Mouse (Mus musculus) intestine, embryonic 15.5 days (tissue): Measurements from ENCODE around the gene Cox7a1. TPM values are rescaled to one million over a fixed set of nuclear protein-coding genes. Genes with fewer than 3 reads are reported as not detected.
"Not testable (repeated sequence)": the region's sequence is repeated elsewhere in the genome, so short reads cannot be mapped to it uniquely, and the experiment has no call there.

ENCODE experiments used
- ATAC-seq: fragments of 200-750 bp; cut with Nextera tagmentation; 2 replicates; pipeline ENCODE4 v1.8.0; 2017; ENCODE audit warnings: moderate TSS enrichment, moderate library complexity
- H3K27ac ChIP-seq: fragments of 300-500 bp; sonication (generic); 2 replicates; pipeline ENCODE4 v1.5.1; 2015; ENCODE audit warnings: mild to moderate bottlenecking, inconsistent platforms
- H3K27me3 ChIP-seq: fragments of 300-500 bp; sonication (generic); replicated peaks from 2 replicates; pipeline ENCODE4 v1.6.1; 2015; ENCODE audit warnings: inconsistent platforms
- H3K36me3 ChIP-seq: fragments of 300-500 bp; sonication (generic); 2 replicates; pipeline ENCODE4 v1.6.1; 2015; ENCODE audit warnings: inconsistent platforms
- H3K4me1 ChIP-seq: fragments of 300-500 bp; sonication (generic); replicated peaks from 2 replicates; pipeline ENCODE4 v1.6.1; 2015; ENCODE audit warnings: inconsistent platforms
- H3K4me2 ChIP-seq: fragments of 300-500 bp; sonication (generic); replicated peaks from 2 replicates; pipeline ENCODE4 v1.6.1; 2015; ENCODE audit warnings: mild to moderate bottlenecking, inconsistent platforms
- H3K4me3 ChIP-seq: fragments of 300-500 bp; sonication (generic); replicated peaks from 2 replicates; pipeline ENCODE4 v1.5.1; 2015; ENCODE audit warnings: inconsistent platforms
- H3K9ac ChIP-seq: fragments of 300-500 bp; sonication (generic); 2 replicates; pipeline ENCODE4 v1.6.1; 2015; ENCODE audit warnings: inconsistent platforms
- H3K9me3 ChIP-seq: fragments of 300-500 bp; sonication (generic); 2 replicates; pipeline ENCODE4 v1.6.1; 2016; ENCODE audit warnings: inconsistent platforms
- WGBS: fragments of 180-500 bp; shearing (Covaris S2); methylation state at CpG from one replicate; pipeline ENCODE4 v1.1.7; 2015; 5-methylcytosine and 5-hydroxymethylcytosine counted together
- polyA plus RNA-seq: library from polyadenylated mRNA; unstranded; fragments of >200 nt; fragmentation: Nextera tagmentation; extraction: Ambion mirVana; gene quantifications from 2 replicates; pipeline ENCODE4 v1.2.1, GENCODE M21; 2015

Cox7a1 gene
- polyA plus RNA-seq, 1 experiment from 2014 or later: 30.7 TPM

DNA sequence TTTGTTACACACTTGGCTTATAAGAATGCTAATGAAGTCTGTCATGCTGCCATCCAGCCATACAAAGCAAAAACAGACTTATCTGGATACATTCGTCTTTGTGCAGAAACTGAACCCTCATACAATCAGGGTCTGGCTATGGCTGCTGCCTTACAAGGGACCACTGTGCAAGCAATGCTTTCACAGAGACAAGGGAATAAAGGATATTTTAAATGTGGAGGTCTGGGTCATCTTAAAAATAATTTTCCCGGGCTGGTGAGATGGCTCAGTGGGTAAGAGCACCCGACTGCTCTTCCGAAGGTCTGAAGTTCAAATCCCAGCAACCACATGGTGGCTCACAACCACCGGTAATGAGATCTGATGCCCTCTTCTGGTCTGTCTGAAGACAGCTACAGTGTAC, 22.4 kb downstream of the Cox7a1 start:
- H3K9me3 ChIP-seq: not testable (repeated sequence)
- 52% methylated on average over 5 of the region's 5 CpGs for WGBS

DNA sequence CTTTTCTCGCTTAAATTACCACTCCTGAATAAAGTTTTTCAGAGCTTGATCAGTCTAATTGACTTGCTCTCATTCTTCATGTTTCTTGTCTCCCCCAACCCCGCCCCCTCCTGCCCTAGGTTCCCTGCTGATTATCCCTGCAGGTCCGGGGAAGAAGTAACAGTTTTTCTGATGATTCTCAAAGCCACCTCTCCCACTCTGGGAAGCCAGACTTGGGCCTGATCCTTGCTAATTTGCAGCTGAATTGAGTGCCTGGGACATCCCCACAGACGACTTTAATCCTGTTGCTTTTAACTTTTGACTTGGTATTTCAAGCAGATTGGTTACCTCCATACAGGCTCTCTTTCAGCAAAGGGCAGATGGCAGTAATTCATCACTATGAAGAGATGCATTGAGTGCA, 27.1 kb downstream of the Cox7a1 start:
- Histone ChIP-seq H3K9me3 (no peaks in the 10 kb centered on the region), H3K9ac (no peak overlapping the region), H3K4me3 (no peak overlapping the region), H3K27me3 (no peaks in the 10 kb centered on the region), H3K4me1 (no peaks in the 10 kb centered on the region), H3K4me2 (no peak overlapping the region), H3K36me3 (no peaks in the 10 kb centered on the region), H3K27ac (no peak overlapping the region)
- no peak for ATAC-seq
- 36% methylated on average over 4 of the region's 4 CpGs for WGBS

More for the DNA sequence above, 22.4 kb downstream of the Cox7a1 start:
- not testable (repeated sequence) for H3K27me3 ChIP-seq, H3K4me1 ChIP-seq, H3K9ac ChIP-seq, H3K4me3 ChIP-seq, H3K4me2 ChIP-seq, H3K36me3 ChIP-seq, ATAC-seq, H3K27ac ChIP-seq

DNA sequence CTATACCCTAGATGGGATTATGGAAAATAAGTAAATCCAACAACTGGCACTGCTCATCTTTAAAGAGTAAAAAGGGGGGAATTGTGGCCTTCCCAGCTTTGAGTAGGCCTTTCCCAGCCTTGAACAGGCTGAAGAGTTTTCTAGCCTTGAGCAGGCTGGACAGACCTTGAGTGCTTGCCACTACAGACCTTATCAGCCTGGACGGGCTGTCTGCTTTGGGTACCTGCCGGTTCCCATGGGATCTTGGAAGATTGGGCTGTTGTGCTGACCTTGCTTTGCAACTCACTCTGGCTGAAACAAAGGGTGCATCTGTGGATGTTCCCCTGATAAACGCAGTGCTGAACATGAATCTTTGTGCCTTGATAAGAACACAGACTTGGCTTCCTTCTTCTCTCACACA, 29.9 kb downstream of the Cox7a1 start:
- no peaks in the 10 kb centered on the region for H3K4me1 ChIP-seq
- no peak overlapping the region for H3K27ac ChIP-seq
- no peaks in the 10 kb centered on the region for H3K9me3 ChIP-seq
- no peaks in the 10 kb centered on the region for H3K36me3 ChIP-seq
- H3K4me3 ChIP-seq: no peak overlapping the region
- no peak overlapping the region for H3K4me2 ChIP-seq
- H3K9ac ChIP-seq: no peak overlapping the region
- no peak for ATAC-seq
- WGBS: 79% methylated on average over 3 of the region's 3 CpGs
- H3K27me3 ChIP-seq: no peaks in the 10 kb centered on the region

DNA sequence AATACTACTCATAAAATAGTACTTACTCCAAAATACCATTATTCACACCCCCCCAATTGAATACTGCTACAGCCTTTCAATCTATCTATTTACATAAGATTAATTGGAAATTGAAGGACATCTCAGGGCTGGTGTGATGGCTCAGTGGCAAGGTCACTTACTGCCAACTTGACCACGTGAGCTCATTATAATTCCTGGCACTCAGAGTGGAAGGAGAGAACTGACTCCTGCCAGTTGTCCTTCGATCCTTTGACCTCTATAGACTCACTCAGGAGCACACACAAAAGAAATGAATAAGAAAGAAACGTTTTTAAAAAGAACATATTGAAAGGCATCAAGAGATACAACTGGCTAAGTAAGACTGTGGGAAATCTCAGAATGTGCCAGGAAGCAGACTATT, 31.9 kb downstream of the Cox7a1 start:
- Histone ChIP-seq H3K9ac (no peak overlapping the region), H3K4me3 (no peak overlapping the region), H3K9me3 (no peaks in the 10 kb centered on the region), H3K36me3 (no peaks in the 10 kb centered on the region), H3K4me2 (no peak overlapping the region), H3K4me1 (peaks cover 4% of the 10 kb centered on the region; the same call in 1 of the 2 replicates), H3K27ac (no peak overlapping the region), H3K27me3 (no peaks in the 10 kb centered on the region)
- ATAC-seq: no peak
- 90% methylated on average over 3 of the region's 3 CpGs for WGBS

DNA sequence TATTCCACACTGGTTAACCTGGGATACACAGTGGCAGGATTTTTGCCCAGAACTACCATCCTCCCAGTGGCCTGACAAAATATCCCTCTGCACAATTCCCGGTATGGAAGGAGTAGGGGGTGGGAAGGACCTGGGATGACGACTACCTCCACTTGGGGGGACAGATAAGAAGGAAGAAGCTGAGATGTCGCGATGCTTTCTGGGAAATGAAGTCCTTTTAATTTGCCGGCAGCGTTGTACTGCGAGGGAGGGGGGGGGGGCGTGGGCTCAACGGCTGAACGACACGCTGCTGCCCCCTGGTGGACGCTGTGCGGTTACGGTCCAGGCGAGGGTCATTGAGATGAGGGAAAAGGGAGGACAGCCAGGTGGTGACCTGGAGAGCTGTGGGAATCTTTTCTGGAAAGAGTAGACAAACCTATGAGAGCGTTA, 32.8 kb downstream of the Cox7a1 start:
- under 1% methylated on average over 16 of the region's 16 CpGs for WGBS
- peak; percentile 49 for ATAC-seq
- Histone ChIP-seq H3K36me3 (no peaks in the 10 kb centered on the region), H3K4me3 (no peak overlapping the region), H3K9ac (no peak overlapping the region), H3K27me3 (no peaks in the 10 kb centered on the region), H3K4me2 (peak overlapping the region; percentile 48), H3K4me1 (peaks cover 4% of the 10 kb centered on the region; the same call in 1 of the 2 replicates), H3K27ac (no peak overlapping the region), H3K9me3 (no peaks in the 10 kb centered on the region)

DNA sequence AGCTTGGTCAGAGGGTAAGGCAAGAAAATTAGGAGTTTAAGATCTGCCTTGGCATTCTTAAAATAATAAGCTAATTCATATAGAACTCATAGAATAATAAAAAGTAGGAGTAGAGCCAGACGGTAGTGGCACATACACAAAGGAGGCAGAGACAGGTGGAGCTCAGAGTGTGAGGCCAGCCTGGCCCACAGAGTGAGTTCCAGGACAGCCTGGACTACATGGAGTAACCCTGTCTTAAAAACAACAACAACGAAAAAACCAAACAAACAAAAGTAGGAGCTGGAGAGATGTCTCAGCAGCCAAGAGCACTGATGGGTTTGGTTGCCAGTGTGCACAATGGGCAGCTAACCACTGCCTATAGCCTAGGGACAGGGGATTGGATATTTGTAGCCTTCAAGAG, 33.3 kb downstream of the Cox7a1 start:
- ATAC-seq: 0 out of 2 replicates have a peak, but pooled peaks have one; percentile 4
- 68% methylated on average over 2 of the region's 2 CpGs for WGBS
- no peak overlapping the region for H3K27ac ChIP-seq

DNA sequence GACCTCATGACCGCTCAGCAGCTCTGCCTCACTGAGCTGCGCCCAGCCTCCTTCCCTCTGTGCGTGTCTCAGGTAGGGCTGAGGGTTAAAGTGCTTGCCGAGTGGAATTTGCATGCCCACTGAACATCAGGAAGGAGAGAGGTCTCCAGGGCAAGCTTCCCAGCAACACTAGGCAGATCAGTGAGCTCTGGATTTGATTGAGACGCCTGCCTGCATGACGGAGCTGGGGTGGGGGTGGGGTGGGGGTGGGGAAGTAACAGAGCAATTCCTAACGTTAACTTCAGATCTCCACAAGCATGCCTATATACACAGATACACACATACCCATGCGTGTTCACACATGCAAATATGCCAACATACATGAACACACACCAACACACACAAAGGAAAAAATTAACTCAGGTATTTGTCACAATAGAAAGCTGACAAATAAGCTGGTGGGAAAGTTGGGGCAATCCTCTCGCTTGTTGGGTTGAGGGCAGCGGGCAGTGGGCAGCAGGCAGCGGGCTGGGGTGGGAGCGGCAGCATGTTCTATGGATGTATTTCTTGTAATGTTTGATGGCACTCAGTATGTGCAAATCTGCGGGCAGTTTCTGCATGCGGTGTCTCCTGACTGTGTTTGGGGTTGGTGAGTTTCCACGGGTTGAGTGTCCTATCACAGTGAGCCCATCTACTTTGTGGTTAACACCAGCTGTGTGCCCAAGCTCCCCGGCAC, 35.5 kb downstream of the Cox7a1 start:
- peak; percentile 63 for ATAC-seq
- Histone ChIP-seq H3K27ac (no peak overlapping the region), H3K9ac (peak overlapping the region; percentile 37), H3K36me3 (peaks cover 9% of the 10 kb centered on the region; the same call in 1 of the 2 replicates), H3K4me3 (peak overlapping the region; percentile 41), H3K4me2 (peak overlapping the region; percentile 86), H3K4me1 (peaks cover 4% of the 10 kb centered on the region; the same call in 1 of the 2 replicates), H3K27me3 (no peaks in the 10 kb centered on the region), H3K9me3 (no peaks in the 10 kb centered on the region)
- WGBS: 3% methylated on average over 16 of the region's 16 CpGs

More for the DNA sequence above, 33.3 kb downstream of the Cox7a1 start:
- Histone ChIP-seq H3K4me2 (no peak overlapping the region), H3K9me3 (no peaks in the 10 kb centered on the region), H3K27me3 (no peaks in the 10 kb centered on the region), H3K9ac (no peak overlapping the region), H3K4me3 (no peak overlapping the region), H3K4me1 (peaks cover 4% of the 10 kb centered on the region; the same call in 1 of the 2 replicates), H3K36me3 (no peaks in the 10 kb centered on the region)

DNA sequence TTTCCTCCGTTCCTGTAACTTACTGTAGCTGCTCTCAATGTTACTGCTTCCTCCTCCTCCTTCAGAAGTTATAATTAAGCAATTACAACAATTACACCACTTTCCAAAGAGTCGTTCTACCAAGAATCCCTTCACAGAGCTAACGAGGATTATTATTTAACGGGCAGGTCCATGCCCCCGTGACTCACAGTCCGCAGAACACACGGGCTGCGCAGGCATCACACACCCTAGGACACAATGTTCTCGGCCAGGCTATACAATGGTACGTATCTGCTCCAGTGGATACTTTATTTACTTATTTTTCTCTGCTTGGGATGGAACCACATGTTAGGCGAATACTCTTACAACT, 36.0 kb downstream of the Cox7a1 start:
- H3K4me2 ChIP-seq: peak overlapping the region; percentile 86
- H3K9ac ChIP-seq: peak overlapping the region; percentile 37; the same call in 1 of the 2 replicates
- peak overlapping the region; percentile 41 for H3K4me3 ChIP-seq
- H3K27me3 ChIP-seq: no peaks in the 10 kb centered on the region
- no peak overlapping the region for H3K27ac ChIP-seq
- H3K9me3 ChIP-seq: no peaks in the 10 kb centered on the region
- 17% methylated on average over 11 of the region's 11 CpGs for WGBS
- peaks cover 4% of the 10 kb centered on the region; the same call in 1 of the 2 replicates for H3K4me1 ChIP-seq
- peaks cover 10% of the 10 kb centered on the region; the same call in 1 of the 2 replicates for H3K36me3 ChIP-seq
- ATAC-seq: 0 out of 2 replicates have a peak, but pooled peaks have one; percentile 37

DNA sequence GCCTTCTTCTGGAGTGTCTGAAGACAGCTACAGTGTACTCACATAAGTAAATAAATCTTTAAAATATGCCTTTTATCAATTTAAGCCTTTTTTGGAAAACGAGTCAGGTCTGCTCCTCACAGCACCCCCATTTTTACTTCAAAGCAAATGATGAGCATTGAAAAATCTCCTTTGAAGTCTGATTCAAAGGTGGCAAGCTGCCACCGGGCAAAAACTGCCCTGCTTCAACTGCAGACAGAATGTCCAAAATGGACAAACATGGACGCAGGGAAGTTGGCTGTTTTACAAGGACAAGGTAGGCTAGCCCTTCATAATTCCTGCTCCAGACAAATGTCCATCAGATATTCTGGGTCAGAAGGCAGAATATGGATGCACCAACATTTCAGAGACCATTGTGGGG, 37.5 kb downstream of the Cox7a1 start:
- 78% methylated on average over 3 of the region's 3 CpGs for WGBS
- Histone ChIP-seq H3K4me1 (peaks cover 4% of the 10 kb centered on the region; the same call in 1 of the 2 replicates), H3K4me2 (no peak overlapping the region), H3K27ac (no peak overlapping the region), H3K4me3 (no peak overlapping the region), H3K27me3 (no peaks in the 10 kb centered on the region), H3K9ac (no peak overlapping the region), H3K36me3 (peaks cover 14% of the 10 kb centered on the region), H3K9me3 (no peaks in the 10 kb centered on the region)
- no peak for ATAC-seq

DNA sequence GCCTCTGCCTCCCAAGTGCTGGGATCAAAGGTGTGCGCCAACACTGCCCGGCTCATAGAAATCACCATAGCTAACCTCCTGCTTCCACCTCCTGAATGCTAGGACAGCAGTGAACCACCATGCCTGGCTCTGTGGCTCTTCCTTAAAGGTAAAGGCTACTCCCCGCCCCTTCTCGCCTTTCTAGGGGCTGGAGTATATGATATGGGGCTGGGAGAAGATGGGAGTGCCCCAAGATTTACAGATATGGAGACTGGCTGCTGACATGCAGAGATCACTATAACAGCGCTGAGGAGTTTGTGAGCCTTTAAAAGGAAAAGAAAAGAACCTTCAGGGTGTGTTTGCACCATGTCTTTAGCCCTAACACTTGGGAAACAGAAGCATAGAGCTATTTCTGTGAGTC, 38.3 kb downstream of the Cox7a1 start:
- no peaks in the 10 kb centered on the region for H3K9me3 ChIP-seq
- no peak overlapping the region for H3K9ac ChIP-seq
- H3K4me1 ChIP-seq: peaks cover 4% of the 10 kb centered on the region; the same call in 1 of the 2 replicates
- WGBS: 89% methylated on average over 5 of the region's 5 CpGs
- no peak overlapping the region for H3K4me2 ChIP-seq
- H3K4me3 ChIP-seq: no peak overlapping the region
- H3K36me3 ChIP-seq: peaks cover 20% of the 10 kb centered on the region
- H3K27ac ChIP-seq: no peak overlapping the region
- no peak for ATAC-seq
- H3K27me3 ChIP-seq: no peaks in the 10 kb centered on the region

DNA sequence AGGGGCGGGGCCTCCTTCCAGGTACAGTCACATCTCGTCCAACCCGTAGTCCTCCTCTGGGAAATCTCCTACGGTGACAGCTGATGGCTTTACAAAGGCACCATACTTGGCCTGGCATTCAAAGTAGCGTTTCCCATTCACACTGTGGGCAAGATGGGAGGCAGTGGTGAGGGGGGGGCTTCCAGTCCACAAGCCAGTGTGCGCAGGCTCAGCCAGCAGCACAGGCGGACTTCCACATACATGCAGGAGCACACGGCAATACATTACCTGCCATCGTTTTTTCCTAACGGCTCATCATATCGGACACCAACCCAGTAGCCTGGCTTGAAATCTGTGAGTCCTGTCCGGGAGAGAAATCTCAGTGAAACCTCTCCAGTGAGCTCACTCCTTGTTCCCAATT, 40.3 kb downstream of the Cox7a1 start:
- Histone ChIP-seq H3K9ac (no peak overlapping the region), H3K4me1 (peaks cover 4% of the 10 kb centered on the region; the same call in 1 of the 2 replicates), H3K4me2 (no peak overlapping the region), H3K27me3 (no peaks in the 10 kb centered on the region), H3K4me3 (no peak overlapping the region), H3K36me3 (peaks cover 21% of the 10 kb centered on the region), H3K9me3 (no peaks in the 10 kb centered on the region), H3K27ac (no peak overlapping the region)
- no peak for ATAC-seq
- 94% methylated on average over 12 of the region's 12 CpGs for WGBS

DNA sequence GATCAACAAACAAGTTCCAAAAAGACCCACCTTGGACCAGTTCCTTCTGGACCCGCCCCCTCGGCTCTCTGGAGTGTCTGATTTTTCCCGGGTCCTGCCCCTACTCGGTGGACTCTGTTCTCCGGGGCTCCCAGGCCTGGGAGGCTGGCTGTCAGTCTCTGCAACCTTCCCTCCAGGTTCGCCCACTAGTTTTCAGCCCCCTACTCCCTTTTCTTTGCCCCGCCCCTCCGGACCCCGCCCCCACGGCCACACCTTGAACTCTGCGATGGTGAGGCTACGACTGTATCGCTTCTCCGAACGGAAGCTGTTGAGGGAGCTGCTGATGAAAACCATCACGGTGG, 47.4 kb downstream of the Cox7a1 start:
- peak overlapping the region; percentile 36 for H3K27ac ChIP-seq
- under 1% methylated on average over 16 of the region's 16 CpGs for WGBS
- H3K9ac ChIP-seq: peak overlapping the region; percentile 70
- peaks cover 14% of the 10 kb centered on the region for H3K36me3 ChIP-seq
- ATAC-seq: no peak
- no peaks in the 10 kb centered on the region for H3K27me3 ChIP-seq
- H3K4me2 ChIP-seq: peak overlapping the region; percentile 84
- peaks cover 8% of the 10 kb centered on the region for H3K4me1 ChIP-seq
- H3K4me3 ChIP-seq: peak overlapping the region; percentile 70
- no peaks in the 10 kb centered on the region for H3K9me3 ChIP-seq
